Mouse (Mus musculus) urinary bladder, adult 2 months (tissue): ENCODE measurements around the gene Mcm9. TPM values are rescaled to one million over a fixed set of nuclear protein-coding genes. Genes with fewer than 3 reads are reported as not detected.
"Not testable (repeated sequence)": the region's sequence is repeated elsewhere in the genome, so short reads cannot be mapped to it uniquely, and the experiment has no call there.

ENCODE experiments used
- DNase-seq: peaks from one replicate; pipeline ENCODE4 v3.0.0; 2022; ENCODE audit warnings: low spot score
- polyA plus RNA-seq: library from polyadenylated mRNA; depleted of rRNA; stranded (reverse); fragments of >200 nt; gene quantifications from 2 replicates; pipeline ENCODE4 v1.2.3, GENCODE M21; 2012; rRNA removed

The Mcm9 gene
- 5.0 and 6.0 TPM in 2 replicates for polyA plus RNA-seq

DNA sequence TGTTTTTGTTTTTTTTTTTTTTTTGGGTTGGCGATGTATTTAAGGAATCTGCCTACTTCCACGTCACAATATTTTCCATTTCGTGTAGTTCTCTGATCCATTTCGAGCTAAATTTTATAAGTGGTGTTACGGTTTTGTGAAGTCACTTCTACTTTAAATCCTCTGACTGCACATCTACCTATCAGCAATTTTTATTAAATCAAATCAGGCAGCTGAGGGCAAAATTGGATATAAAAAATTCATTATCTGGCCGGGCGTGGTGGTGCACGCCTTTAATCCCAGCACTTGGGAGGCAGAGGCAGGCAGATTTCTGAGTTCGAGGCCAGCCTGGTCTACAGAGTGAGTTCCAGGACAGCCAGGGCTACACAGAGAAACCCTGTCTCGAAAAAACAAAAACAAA lies at the start of gene Mcm9:
Gene Mcm9 (minus strand): TSS at position 101 of the 400 bp plus-strand sequence.
- not testable (repeated sequence) for DNase-seq

- DNase-seq: no peak
Measured at GRCm38 (mm10) chr10:53661788-53662187, 31.5 kb upstream of the Mcm9 start.

- not testable (repeated sequence) for DNase-seq
Measured at GRCm38 (mm10) chr10:53654239-53654638, 24.0 kb upstream of the Mcm9 start.

DNA sequence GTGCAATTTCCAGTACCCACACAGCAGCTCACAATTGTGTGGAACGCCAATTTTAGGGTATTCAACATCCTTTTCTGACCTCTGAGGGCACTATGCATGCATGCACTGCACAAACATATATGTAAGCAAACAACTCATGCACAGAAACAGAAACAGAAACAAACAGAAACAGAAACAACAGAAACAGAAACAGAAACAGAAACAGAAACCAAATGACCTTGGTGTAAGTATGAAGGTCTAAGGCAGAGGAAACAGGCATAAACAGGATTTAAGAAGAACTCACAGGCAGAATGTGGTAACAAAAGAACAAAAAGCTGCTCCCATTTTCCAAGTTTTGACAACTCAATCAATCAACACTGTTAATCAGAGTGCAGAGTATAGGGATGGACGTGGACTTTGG lies 20.4 kb upstream of the Mcm9 start:
- DNase-seq: no peak

GRCm38 (mm10) chr10:53641507-53641906 lies 11.3 kb upstream of the Mcm9 start:
- no peak for DNase-seq

GRCm38 (mm10) chr10:53635246-53635971 lies 5.2 kb upstream of the Mcm9 start:
- DNase-seq: no peak

DNA sequence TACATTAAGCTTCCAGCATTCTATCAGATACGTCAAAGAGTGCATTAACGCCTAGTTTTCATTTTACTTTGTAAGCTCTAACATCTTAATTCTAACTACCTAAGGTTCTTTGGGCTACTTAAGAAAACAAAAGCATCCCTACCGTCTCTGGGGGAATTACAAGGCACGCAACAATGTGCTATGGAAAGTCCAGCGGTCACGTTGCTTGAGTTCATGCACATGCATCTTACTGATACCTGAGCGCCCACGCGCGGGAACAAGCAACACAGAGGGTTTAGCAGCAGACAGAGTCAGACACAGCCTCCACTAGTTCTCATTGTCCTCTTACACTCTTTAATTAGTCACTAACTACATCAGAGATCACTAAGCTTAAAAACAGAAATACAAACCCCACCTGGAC lies 3.9 kb upstream of the Mcm9 start:
- DNase-seq: no peak

DNA sequence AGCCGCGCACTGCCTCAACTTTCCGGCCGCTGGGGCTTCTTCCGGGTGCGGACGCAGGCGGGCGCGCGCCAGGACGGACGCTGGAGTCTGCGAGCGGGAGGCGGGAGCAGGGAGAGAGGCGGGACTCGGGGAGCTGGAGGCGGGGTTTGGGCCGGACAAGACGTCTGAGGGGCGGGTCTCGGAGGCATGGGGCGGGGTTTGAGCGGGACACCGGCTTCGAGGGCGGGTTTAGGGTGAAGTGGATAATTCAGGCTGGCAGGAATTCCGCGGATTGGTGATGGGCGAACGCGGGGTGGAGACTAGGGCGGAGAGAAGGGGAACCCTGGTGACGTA lies 355 bp downstream of the Mcm9 start:
- peak; percentile 81 for DNase-seq

- peak; percentile 79 for DNase-seq
Measured at GRCm38 (mm10) chr10:53629247-53629917, 857 bp downstream of the Mcm9 start.

- DNase-seq: no peak
Measured at GRCm38 (mm10) chr10:53615850-53616616, 14.2 kb downstream of the Mcm9 start.

GRCm38 (mm10) chr10:53613955-53614354 lies 16.3 kb downstream of the Mcm9 start:
- no peak for DNase-seq

DNA sequence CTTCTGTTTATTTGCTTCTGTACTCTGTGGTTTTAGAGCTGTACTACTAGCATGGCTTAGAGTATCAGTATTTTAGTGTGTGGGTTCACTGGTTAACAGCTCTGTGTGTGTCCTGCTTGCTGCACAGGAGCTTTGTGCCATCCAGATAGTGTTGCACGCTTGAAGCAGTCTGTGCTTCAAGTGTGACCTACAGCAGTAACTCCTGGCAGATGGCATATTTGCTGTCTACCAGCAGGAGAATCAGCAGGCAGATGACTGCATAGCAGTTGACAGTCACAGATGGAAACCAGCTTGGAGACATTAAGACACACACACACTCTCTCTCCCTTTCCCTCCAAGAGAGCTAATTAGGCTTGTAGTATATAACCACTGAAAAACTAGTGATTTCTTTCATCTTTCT lies 18.1 kb downstream of the Mcm9 start:
- no peak for DNase-seq

GRCm38 (mm10) chr10:53608274-53608673 lies 22.0 kb downstream of the Mcm9 start:
- no peak for DNase-seq

GRCm38 (mm10) chr10:53605328-53605727 lies 24.9 kb downstream of the Mcm9 start:
- DNase-seq: no peak

DNA sequence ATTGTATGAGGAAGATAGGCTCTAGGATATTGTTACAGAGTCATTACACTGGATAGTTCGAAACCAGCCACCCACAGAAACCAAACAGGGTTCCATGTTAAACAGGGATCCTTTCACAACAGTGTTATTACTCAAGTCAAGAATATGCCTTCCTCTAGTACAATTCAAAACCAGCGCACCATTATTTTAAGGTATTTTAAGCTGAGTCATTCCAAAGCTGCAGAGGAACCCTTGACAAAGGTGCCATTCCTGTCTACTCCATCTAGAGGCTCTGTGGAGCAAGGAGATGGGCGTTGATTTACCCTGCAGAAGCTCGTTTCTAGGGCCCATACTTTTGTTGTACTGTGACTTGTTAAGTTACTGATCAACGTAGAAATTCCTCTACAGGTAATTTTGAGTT lies 31.4 kb downstream of the Mcm9 start:
- no peak for DNase-seq

- peak; percentile 56 for DNase-seq
Measured at GRCm38 (mm10) chr10:53597121-53597881, 32.9 kb downstream of the Mcm9 start.

DNA sequence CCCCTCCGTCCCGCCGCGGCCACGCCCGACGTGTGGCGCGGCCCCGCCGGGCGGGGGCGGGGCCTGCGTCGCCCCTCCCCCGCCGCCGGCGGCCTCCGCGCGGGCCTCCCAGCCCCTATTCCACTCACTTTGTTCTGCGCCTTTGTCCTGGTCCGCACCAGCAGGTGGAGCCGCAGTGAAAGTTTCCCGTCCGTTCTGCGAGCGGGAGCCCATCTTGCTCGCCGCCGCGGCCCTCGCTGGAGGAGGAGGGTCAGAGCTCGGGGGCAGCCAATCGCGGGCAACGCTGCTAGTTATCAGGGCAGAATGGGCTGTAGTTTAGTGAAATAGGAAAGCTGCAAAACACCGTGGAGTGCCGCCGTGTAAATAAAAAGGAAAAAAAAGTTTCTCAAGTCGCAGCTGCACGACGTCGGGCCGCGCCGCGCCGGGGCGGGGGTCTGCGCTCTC lies 33.5 kb downstream of the Mcm9 start, which contains the start of gene Asf1a:
Gene Asf1a (plus strand): TSS at position 81 of the 444 bp plus-strand sequence.
- peak; percentile 95 for DNase-seq

DNA sequence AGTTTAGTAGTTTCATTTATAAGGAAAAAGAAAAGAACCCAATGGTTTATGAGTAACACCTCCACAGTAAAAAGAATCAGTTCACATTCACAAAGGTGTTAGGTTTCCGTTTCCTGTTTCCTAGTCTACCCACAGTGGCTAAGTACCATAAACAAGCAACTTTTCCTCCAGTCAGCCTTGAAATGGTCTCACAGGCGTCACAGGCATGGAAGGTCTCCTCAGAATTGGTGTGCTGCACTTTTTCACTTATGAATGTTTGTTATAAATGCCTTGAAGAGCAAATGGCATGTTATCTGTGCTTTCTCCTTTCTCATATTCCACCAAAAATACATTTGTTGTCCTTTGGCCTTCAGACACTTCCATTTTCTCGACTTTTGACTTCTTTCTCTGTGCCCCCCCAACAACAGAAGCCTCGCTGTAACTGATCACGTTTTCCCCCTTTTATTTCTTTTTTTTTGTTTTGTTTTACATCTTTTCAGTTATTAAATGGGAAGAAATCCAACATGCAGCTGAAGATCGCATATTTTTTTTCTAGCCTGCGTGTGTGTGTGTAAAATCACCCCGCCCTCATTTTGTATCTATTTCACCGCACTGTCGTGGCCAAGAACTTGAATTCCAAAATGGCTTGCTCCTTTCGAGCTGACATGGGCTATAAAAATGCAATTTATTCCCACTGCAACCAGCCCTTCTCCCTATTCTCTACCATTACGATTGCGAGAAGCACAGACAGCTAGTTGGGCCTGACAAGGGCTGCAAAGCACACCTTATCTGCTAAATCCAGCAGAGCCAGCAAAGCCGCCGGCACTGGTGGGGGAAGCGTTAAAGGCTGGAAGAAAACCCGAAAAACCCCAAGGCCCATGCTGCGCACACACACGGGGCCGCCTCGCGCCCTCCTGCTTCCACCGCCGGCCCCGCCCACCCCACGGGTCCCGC lies 34.2 kb downstream of the Mcm9 start:
- no peak for DNase-seq

DNA sequence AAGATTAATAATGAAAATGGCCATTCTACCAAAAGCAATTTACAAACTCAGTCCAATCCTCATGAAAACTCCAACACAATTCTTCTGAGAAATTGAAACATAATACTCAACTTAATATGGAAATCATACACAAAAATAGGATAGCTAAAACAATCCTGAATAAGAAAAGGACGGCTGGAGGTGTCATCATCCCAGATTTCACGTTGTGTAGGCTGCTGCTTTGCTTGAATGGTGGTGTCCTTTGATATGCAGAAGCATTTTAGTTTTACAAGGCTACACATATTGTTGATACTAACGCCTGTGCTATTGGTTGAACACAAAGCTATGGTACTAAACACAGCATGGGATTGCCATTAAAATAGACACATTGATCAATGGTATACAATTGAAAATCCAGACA lies 44.5 kb downstream of the Mcm9 start:
- DNase-seq: no peak

- DNase-seq: no peak
Measured at GRCm38 (mm10) chr10:53581087-53581486, 49.2 kb downstream of the Mcm9 start.

- peak; percentile 29 for DNase-seq
Measured at GRCm38 (mm10) chr10:53580621-53581081, 49.6 kb downstream of the Mcm9 start.
